ENCODE assay signal across 22 mouse cellular contexts in the genomic region with DNA sequence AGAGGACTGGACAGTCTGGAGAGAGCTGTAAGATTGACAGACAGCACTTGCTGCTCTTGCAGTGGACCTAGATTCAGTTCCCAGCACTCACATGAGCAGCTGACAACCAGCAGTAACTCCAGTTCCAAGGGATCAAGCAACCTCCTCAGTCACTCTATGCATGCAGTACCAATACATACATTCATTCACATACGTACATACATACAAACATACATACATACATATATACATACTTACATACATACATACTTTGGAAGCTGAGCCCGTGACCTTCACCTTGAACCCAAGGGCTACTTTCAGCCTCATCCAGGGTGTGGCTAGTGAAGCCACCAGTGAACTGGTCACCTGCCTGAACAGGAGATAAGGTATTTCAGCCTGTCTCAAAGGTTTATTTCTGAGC. TPM values are rescaled to one million over a fixed set of nuclear protein-coding genes. Genes with fewer than 3 reads are reported as not detected.
"Had no signal": no experiment of that assay in that cellular context is flagged by ENCODE, and none has a peak within 500 bp of the region (broad histone marks: within the 10 kb centered on the region; RNA-seq: fewer than 3 reads in every experiment).

No protein-coding gene starts in this region.

- H3K9me3 ChIP-seq: liver, embryonic 13.5 days; liver, embryonic 15.5 days; lung, embryonic 15.5 days; midbrain, embryonic 10.5 days; midbrain, embryonic 13.5 days; neural tube, embryonic 12.5 days had no signal

- H3K4me3 ChIP-seq: liver, embryonic 13.5 days; liver, embryonic 15.5 days; lung, embryonic 15.5 days; midbrain, embryonic 10.5 days; midbrain, embryonic 13.5 days; neural tube, embryonic 12.5 days had no signal

- H3K4me1 ChIP-seq: liver, embryonic 13.5 days; liver, embryonic 15.5 days had no signal

- H3K36me3 ChIP-seq: liver, embryonic 13.5 days; liver, embryonic 15.5 days; lung, embryonic 15.5 days; midbrain, embryonic 10.5 days; midbrain, embryonic 13.5 days; neural tube, embryonic 12.5 days had no signal

- H3K9ac ChIP-seq: liver, embryonic 13.5 days; liver, embryonic 15.5 days; liver, postnatal 0 days; lung, embryonic 15.5 days; midbrain, embryonic 13.5 days; neural tube, embryonic 12.5 days had no signal

- H3K27me3 ChIP-seq: lung, embryonic 15.5 days; neural tube, embryonic 12.5 days had no signal

- H3K27ac ChIP-seq: liver, embryonic 13.5 days; liver, embryonic 15.5 days; lung, embryonic 15.5 days; midbrain, embryonic 10.5 days; midbrain, embryonic 13.5 days; neural tube, embryonic 12.5 days had no signal

- DNase-seq: liver, embryonic 13.5 days; liver, postnatal 0 days; lung, adult 2 months; lung, postnatal 10 days; lung, postnatal 4 days; right cerebral cortex, postnatal 14 days; thymus, adult 2 months; thymus, postnatal 25 days; thymus, postnatal 4 days had no signal

- ATAC-seq: liver, postnatal 0 days; midbrain, embryonic 13.5 days; midbrain, embryonic 16.5 days had no signal

- H3K4me2 ChIP-seq: liver, embryonic 13.5 days; liver, embryonic 15.5 days; lung, embryonic 15.5 days; midbrain, embryonic 13.5 days; neural tube, embryonic 12.5 days had no signal

RNA-seq across cellular contexts. Expression of a gene that starts 17.8 kb away (rescaled TPM):
- total RNA-seq: neutrophil, adult 5-6 weeks had no signal
- polyA plus RNA-seq: liver, embryonic 13.5 days; liver, embryonic 15.5 days; liver, postnatal 0 days; lung, adult 2 months; midbrain, embryonic 10.5 days; midbrain, embryonic 13.5 days; midbrain, embryonic 16.5 days; neural tube, embryonic 12.5 days; neural tube, embryonic 14.5 days; spleen, adult 2 months; stomach, embryonic 16.5 days; urinary bladder, adult 2 months had no signal

RNA-seq across cellular contexts. Expression of a gene that starts 45.0 kb away (rescaled TPM):
- total RNA-seq: megakaryocyte, adult 5-6 weeks; megakaryocyte-erythroid progenitor cell, adult 5-6 weeks; neutrophil, adult 5-6 weeks had no signal
